Mouse (Mus musculus) embryonic facial prominence, embryonic 11.5 days (tissue): ENCODE data around the gene Eno2. TPM values are rescaled to one million over a fixed set of nuclear protein-coding genes. Genes with fewer than 3 reads are reported as not detected.
A peak's percentile ranks its signal among the peaks of the same experiment; 100 is the strongest.
"Not testable (repeated sequence)": the region's sequence is repeated elsewhere in the genome, so short reads cannot be mapped to it uniquely, and the experiment has no call there.

Source experiments
- ATAC-seq: fragments of 200-750 bp; cut with Nextera tagmentation; replicated peaks from 2 replicates; pipeline ENCODE4 v1.8.0; 2017; ENCODE audit warnings: low read depth; ENCODE audit not compliant: insufficient number of reproducible peaks, low FRiP score, low TSS enrichment
- DNase-seq: peaks from one replicate; pipeline ENCODE4 v3.0.0-alpha.2; 2015; ENCODE audit warnings: low spot score
- H3K27ac ChIP-seq: fragments of 300-500 bp; sonication (generic); replicated peaks from 2 replicates; pipeline ENCODE4 v1.5.1; 2014; ENCODE audit warnings: mild to moderate bottlenecking, low read depth, low read length, control low read depth
- H3K27me3 ChIP-seq: fragments of 300-500 bp; sonication (generic); 2 replicates; pipeline ENCODE4 v1.6.1; 2014; ENCODE audit warnings: mild to moderate bottlenecking, low read length, moderate library complexity, mixed read lengths; ENCODE audit not compliant: control insufficient read depth, insufficient read depth
- H3K36me3 ChIP-seq: fragments of 300-500 bp; sonication (generic); replicated peaks from 2 replicates; pipeline ENCODE4 v1.6.1; 2014; ENCODE audit warnings: low read depth, mild to moderate bottlenecking, low read length, moderate library complexity, mixed read lengths; ENCODE audit not compliant: control insufficient read depth, insufficient read depth
- H3K4me1 ChIP-seq: fragments of 300-500 bp; sonication (generic); 2 replicates; pipeline ENCODE4 v1.6.1; 2014; ENCODE audit warnings: low read length, mixed read lengths; ENCODE audit not compliant: control insufficient read depth, insufficient read depth
- H3K4me2 ChIP-seq: fragments of 300-500 bp; sonication (generic); 2 replicates; pipeline ENCODE4 v1.6.1; 2014; ENCODE audit warnings: low read depth, mild to moderate bottlenecking, control low read depth, low read length, moderate library complexity
- H3K4me3 ChIP-seq: fragments of 300-500 bp; sonication (generic); 2 replicates; pipeline ENCODE4 v1.5.1; 2014; ENCODE audit warnings: low read depth, low read length, control low read depth
- H3K9ac ChIP-seq: fragments of 300-500 bp; sonication (generic); replicated peaks from 2 replicates; pipeline ENCODE4 v1.6.1; 2014; ENCODE audit warnings: mild to moderate bottlenecking, control low read depth, low read length
- H3K9me3 ChIP-seq: fragments of 300-500 bp; sonication (generic); replicated peaks from 2 replicates; pipeline ENCODE4 v1.6.1; 2016; ENCODE audit warnings: mild to moderate bottlenecking, low read length, inconsistent platforms, mixed read lengths; ENCODE audit not compliant: control insufficient read depth
- WGBS: fragments of 180-500 bp; shearing (Covaris S2); extraction: QIAGEN DNeasy Blood & Tissue Kit; methylation state at CpG from one replicate; pipeline ENCODE4 v1.1.7; 2014; 5-methylcytosine and 5-hydroxymethylcytosine counted together
- polyA plus RNA-seq: library from polyadenylated mRNA; unstranded; fragments of >200 nt; fragmentation: Nextera tagmentation; extraction: Ambion mirVana; gene quantifications from 2 replicates; pipeline ENCODE4 v1.2.1, GENCODE M21; 2014

Gene Eno2
- polyA plus RNA-seq, 1 experiment from 2014 or later: 4.3 TPM

GRCm38 (mm10) chr6:124808358-124809012 is 39.0 kb upstream of the Eno2 start, which contains the start of gene Spsb2:
Spsb2 (plus strand) TSS chr6:124808661.
- H3K4me1 ChIP-seq: no peaks in the 10 kb centered on the region; the same call in 1 of the 2 replicates
- peak; percentile 36 for ATAC-seq

GRCm38 (mm10) chr6:124807986-124808357 is 38.5 kb upstream of the Eno2 start:
- WGBS: 84% methylated on average over 6 of the region's 6 CpGs
- no peak for ATAC-seq
- H3K4me1 ChIP-seq: no peaks in the 10 kb centered on the region; the same call in 1 of the 2 replicates

More at GRCm38 (mm10) chr6:124808358-124809012, 39.0 kb upstream of the Eno2 start, which contains the start of gene Spsb2:
- H3K9me3 ChIP-seq: no peaks in the 10 kb centered on the region
- peak; percentile 71 for DNase-seq
- WGBS: 4% methylated on average over 29 of the region's 29 CpGs
- peak within 1 kb of the TSS; percentile 90 for H3K27ac ChIP-seq
- peak within 1 kb of the TSS; percentile 52 for H3K4me3 ChIP-seq
- peak within 1 kb of the TSS; percentile 93 for H3K4me2 ChIP-seq
- peaks cover 3% of the 10 kb centered on the region for H3K36me3 ChIP-seq
- H3K9ac ChIP-seq: peak within 1 kb of the TSS; percentile 67
- no peaks in the 10 kb centered on the region for H3K27me3 ChIP-seq

GRCm38 (mm10) chr6:124807366-124807765 is 37.9 kb upstream of the Eno2 start:
- Histone ChIP-seq H3K9me3 (no peaks in the 10 kb centered on the region), H3K4me1 (no peaks in the 10 kb centered on the region; the same call in 1 of the 2 replicates), H3K9ac (no peak overlapping the region), H3K27ac (no peak overlapping the region), H3K4me3 (no peak overlapping the region), H3K27me3 (no peaks in the 10 kb centered on the region), H3K36me3 (peaks cover 3% of the 10 kb centered on the region), H3K4me2 (no peak overlapping the region)
- WGBS: 88% methylated on average over 4 of the region's 4 CpGs
- no peak for DNase-seq
- no peak for ATAC-seq

More at GRCm38 (mm10) chr6:124807986-124808357, 38.5 kb upstream of the Eno2 start:
- Histone ChIP-seq H3K4me2 (peak overlapping the region; percentile 93; the same call in 1 of the 2 replicates), H3K27ac (no peak overlapping the region), H3K27me3 (no peaks in the 10 kb centered on the region), H3K9me3 (no peaks in the 10 kb centered on the region), H3K9ac (no peak overlapping the region), H3K4me3 (no peak overlapping the region), H3K36me3 (peaks cover 3% of the 10 kb centered on the region)
- DNase-seq: no peak

- Histone ChIP-seq H3K9ac (no peak overlapping the region), H3K27me3 (no peaks in the 10 kb centered on the region), H3K9me3 (no peaks in the 10 kb centered on the region), H3K4me3 (0 out of 2 replicates have a peak overlapping the region, but pooled peaks have one; percentile 0), H3K27ac (0 out of 2 replicates have a peak overlapping the region, but pooled peaks have one; percentile 85), H3K36me3 (peaks cover 2% of the 10 kb centered on the region), H3K4me2 (no peak overlapping the region; the same call in none of the 2 replicates), H3K4me1 (no peaks in the 10 kb centered on the region; the same call in 1 of the 2 replicates)
- 69% methylated on average over 7 of the region's 7 CpGs for WGBS
- no peak for DNase-seq
- no peak for ATAC-seq
Measured at GRCm38 (mm10) chr6:124806446-124807140, 37.1 kb upstream of the Eno2 start.

GRCm38 (mm10) chr6:124805341-124806321 is 36.2 kb upstream of the Eno2 start:
- Histone ChIP-seq H3K9me3 (no peaks in the 10 kb centered on the region), H3K4me2 (peak overlapping the region; percentile 67), H3K27ac (peak overlapping the region; percentile 85), H3K36me3 (no peaks in the 10 kb centered on the region), H3K4me3 (peak overlapping the region; percentile 38), H3K4me1 (no peaks in the 10 kb centered on the region; the same call in 1 of the 2 replicates), H3K27me3 (no peaks in the 10 kb centered on the region), H3K9ac (peak overlapping the region; percentile 48)
- DNase-seq (peak; percentile 96), ATAC-seq (peak; percentile 53)
- 3% methylated on average over 34 of the region's 34 CpGs for WGBS

GRCm38 (mm10) chr6:124804341-124804740 is 34.9 kb upstream of the Eno2 start:
- H3K9me3 ChIP-seq: no peaks in the 10 kb centered on the region
- ATAC-seq (no peak), DNase-seq (no peak)
- H3K9ac ChIP-seq: no peak overlapping the region
- no peak overlapping the region for H3K4me2 ChIP-seq
- no peak overlapping the region for H3K27ac ChIP-seq
- H3K4me1 ChIP-seq: no peaks in the 10 kb centered on the region; the same call in 1 of the 2 replicates
- H3K27me3 ChIP-seq: no peaks in the 10 kb centered on the region
- no peaks in the 10 kb centered on the region for H3K36me3 ChIP-seq
- H3K4me3 ChIP-seq: no peak overlapping the region
- WGBS: 91% methylated on average over 3 of the region's 3 CpGs

GRCm38 (mm10) chr6:124803691-124804090 is 34.2 kb upstream of the Eno2 start:
- not testable (repeated sequence) for H3K27me3 ChIP-seq, H3K4me2 ChIP-seq, H3K27ac ChIP-seq, DNase-seq, H3K4me1 ChIP-seq, H3K9me3 ChIP-seq, H3K36me3 ChIP-seq, H3K4me3 ChIP-seq, H3K9ac ChIP-seq, ATAC-seq
- WGBS: 94% methylated on average over 4 of the region's 4 CpGs
